Mouse (Mus musculus) stomach, embryonic 16.5 days (tissue): ENCODE results near the gene Tmem182. TPM values are rescaled to one million over a fixed set of nuclear protein-coding genes. Genes with fewer than 3 reads are reported as not detected.

ENCODE experiments used
- ATAC-seq: fragments of 200-750 bp; cut with Nextera tagmentation; 2 replicates; pipeline ENCODE4 v1.8.0; 2017; ENCODE audit warnings: moderate number of reproducible peaks, moderate TSS enrichment; ENCODE audit not compliant: insufficient read depth, low FRiP score
- H3K27ac ChIP-seq: fragments of 300-500 bp; sonication (generic); 2 replicates; pipeline ENCODE4 v1.5.1; 2014; ENCODE audit warnings: low read length
- H3K27me3 ChIP-seq: fragments of 300-500 bp; sonication (generic); 2 replicates; pipeline ENCODE4 v1.6.1; 2014; ENCODE audit warnings: low read length, control low read depth, mixed read lengths; ENCODE audit not compliant: control insufficient read depth, insufficient read depth
- H3K36me3 ChIP-seq: fragments of 300-500 bp; sonication (generic); 2 replicates; pipeline ENCODE4 v1.6.1; 2014; ENCODE audit warnings: low read length; ENCODE audit not compliant: control insufficient read depth, insufficient read depth
- H3K4me1 ChIP-seq: fragments of 300-500 bp; sonication (generic); 2 replicates; pipeline ENCODE4 v1.6.1; 2014; ENCODE audit warnings: low read length, control low read depth, mixed read lengths; ENCODE audit not compliant: control insufficient read depth, insufficient read depth
- H3K4me2 ChIP-seq: fragments of 300-500 bp; sonication (generic); 2 replicates; pipeline ENCODE4 v1.6.1; 2014; ENCODE audit warnings: low read depth, low read length, mixed read lengths
- H3K4me3 ChIP-seq: fragments of 300-500 bp; sonication (generic); replicated peaks from 2 replicates; pipeline ENCODE4 v1.5.1; 2014; ENCODE audit warnings: mild to moderate bottlenecking, low read length
- H3K9ac ChIP-seq: fragments of 300-500 bp; sonication (generic); 2 replicates; pipeline ENCODE4 v1.6.1; 2014; ENCODE audit warnings: low read length
- H3K9me3 ChIP-seq: fragments of 300-500 bp; sonication (generic); replicated peaks from 2 replicates; pipeline ENCODE4 v1.6.1; 2016; ENCODE audit warnings: low read length, control low read depth; ENCODE audit not compliant: control insufficient read depth
- WGBS: fragments of 180-500 bp; shearing (Covaris S2); extraction: QIAGEN DNeasy Blood & Tissue Kit; methylation state at CpG from one replicate; pipeline ENCODE4 v1.1.7; 2014; 5-methylcytosine and 5-hydroxymethylcytosine counted together
- polyA plus RNA-seq: library from polyadenylated mRNA; unstranded; fragments of >200 nt; fragmentation: Nextera tagmentation; extraction: Ambion mirVana; gene quantifications from 2 replicates; pipeline ENCODE4 v1.2.1, GENCODE M21; 2015

The Tmem182 gene
- polyA plus RNA-seq, 1 experiment from 2014 or later = 4.3 TPM

- H3K9me3 ChIP-seq = no peaks in the 10 kb centered on the region
- H3K27me3 ChIP-seq = no peaks in the 10 kb centered on the region
- H3K4me2 ChIP-seq = peak overlapping the region; percentile 46
- H3K9ac ChIP-seq = no peak overlapping the region
- no peak for ATAC-seq
- 43% methylated on average over 10 of the region's 10 CpGs for WGBS
- H3K4me3 ChIP-seq = 0 out of 2 replicates have a peak overlapping the region, but pooled peaks have one; percentile 5
- no peak overlapping the region for H3K27ac ChIP-seq
- no peaks in the 10 kb centered on the region for H3K36me3 ChIP-seq
- H3K4me1 ChIP-seq = no peaks in the 10 kb centered on the region
Observed at GRCm38 (mm10) chr1:40873760-40874455, 68.5 kb downstream of the Tmem182 start.

DNA sequence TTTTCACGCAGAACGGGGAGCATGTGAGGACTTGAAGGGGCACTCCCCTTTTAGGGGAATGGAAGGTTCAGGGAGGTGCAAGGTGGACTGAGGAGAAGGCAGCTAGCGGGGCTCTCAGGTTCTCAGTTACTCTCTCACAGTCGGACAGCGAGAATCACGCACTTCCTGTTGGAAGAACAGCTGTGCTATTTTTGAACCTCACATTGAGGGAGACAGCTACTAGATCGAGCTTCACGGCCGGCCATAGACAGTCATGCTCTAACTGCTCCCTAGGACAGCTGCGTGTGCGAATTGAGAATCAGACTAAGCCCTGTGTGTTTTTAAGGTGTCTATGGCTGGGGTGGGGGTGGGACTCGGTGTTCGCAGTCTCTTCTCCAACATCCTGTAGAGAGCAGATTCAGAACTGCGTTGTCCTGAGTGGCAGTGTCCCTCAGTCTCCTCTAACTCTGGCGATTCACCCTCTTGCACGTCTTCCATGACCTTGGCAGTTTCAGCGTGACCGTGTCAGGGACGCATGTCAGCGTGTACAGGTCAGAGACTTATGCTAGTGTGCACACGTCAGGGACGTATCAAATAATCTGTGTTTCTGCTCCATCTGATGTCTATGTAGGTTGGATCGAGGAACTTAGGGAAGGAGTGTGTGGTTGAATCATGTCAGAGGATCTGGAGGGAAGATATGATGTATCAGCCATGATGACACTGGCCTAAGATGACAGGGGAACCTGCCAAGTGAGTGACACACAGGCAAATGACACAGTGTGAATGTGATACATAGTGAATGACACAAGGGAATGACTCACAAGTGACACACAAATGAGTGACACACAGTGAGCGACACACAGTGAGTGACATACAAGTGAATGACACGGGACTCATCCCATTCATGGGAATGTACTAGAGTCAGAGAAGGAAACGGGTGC lies 69.3 kb downstream of the Tmem182 start:
- H3K9me3 ChIP-seq = no peaks in the 10 kb centered on the region
- ATAC-seq = no peak
- H3K4me1 ChIP-seq = no peaks in the 10 kb centered on the region
- H3K9ac ChIP-seq = no peak overlapping the region
- H3K4me2 ChIP-seq = peak overlapping the region; percentile 46
- no peaks in the 10 kb centered on the region for H3K36me3 ChIP-seq
- WGBS = 62% methylated on average over 26 of the region's 26 CpGs
- no peak overlapping the region for H3K27ac ChIP-seq
- H3K4me3 ChIP-seq = 0 out of 2 replicates have a peak overlapping the region, but pooled peaks have one; percentile 5
- H3K27me3 ChIP-seq = no peaks in the 10 kb centered on the region

- no peaks in the 10 kb centered on the region for H3K4me1 ChIP-seq
- H3K9ac ChIP-seq = no peak overlapping the region
- WGBS = 17% methylated on average over 9 of the region's 9 CpGs
- no peak for ATAC-seq
- no peaks in the 10 kb centered on the region for H3K27me3 ChIP-seq
- no peaks in the 10 kb centered on the region for H3K36me3 ChIP-seq
- H3K27ac ChIP-seq = no peak overlapping the region
- no peak overlapping the region for H3K4me2 ChIP-seq
- no peaks in the 10 kb centered on the region for H3K9me3 ChIP-seq
- no peak overlapping the region for H3K4me3 ChIP-seq
Observed at GRCm38 (mm10) chr1:40879051-40879450, 73.7 kb downstream of the Tmem182 start.

GRCm38 (mm10) chr1:40879526-40879925 lies 74.1 kb downstream of the Tmem182 start:
- Histone ChIP-seq H3K4me1 (no peaks in the 10 kb centered on the region), H3K4me2 (no peak overlapping the region), H3K9me3 (no peaks in the 10 kb centered on the region), H3K9ac (no peak overlapping the region), H3K4me3 (no peak overlapping the region), H3K27me3 (no peaks in the 10 kb centered on the region), H3K27ac (no peak overlapping the region), H3K36me3 (no peaks in the 10 kb centered on the region)
- no peak for ATAC-seq
- WGBS = 66% methylated on average over 6 of the region's 6 CpGs

GRCm38 (mm10) chr1:40880527-40880926 lies 75.1 kb downstream of the Tmem182 start:
- no peak overlapping the region for H3K27ac ChIP-seq
- WGBS = 43% methylated on average over 2 of the region's 2 CpGs
- no peak for ATAC-seq

GRCm38 (mm10) chr1:40883856-40884255 lies 78.5 kb downstream of the Tmem182 start:
- WGBS = 82% methylated on average over 2 of the region's 2 CpGs
- no peaks in the 10 kb centered on the region for H3K27me3 ChIP-seq
- ATAC-seq = no peak

More at GRCm38 (mm10) chr1:40880527-40880926, 75.1 kb downstream of the Tmem182 start:
- Histone ChIP-seq H3K9ac (no peak overlapping the region), H3K4me3 (no peak overlapping the region), H3K36me3 (no peaks in the 10 kb centered on the region), H3K4me2 (no peak overlapping the region), H3K27me3 (no peaks in the 10 kb centered on the region), H3K9me3 (no peaks in the 10 kb centered on the region), H3K4me1 (no peaks in the 10 kb centered on the region)

DNA sequence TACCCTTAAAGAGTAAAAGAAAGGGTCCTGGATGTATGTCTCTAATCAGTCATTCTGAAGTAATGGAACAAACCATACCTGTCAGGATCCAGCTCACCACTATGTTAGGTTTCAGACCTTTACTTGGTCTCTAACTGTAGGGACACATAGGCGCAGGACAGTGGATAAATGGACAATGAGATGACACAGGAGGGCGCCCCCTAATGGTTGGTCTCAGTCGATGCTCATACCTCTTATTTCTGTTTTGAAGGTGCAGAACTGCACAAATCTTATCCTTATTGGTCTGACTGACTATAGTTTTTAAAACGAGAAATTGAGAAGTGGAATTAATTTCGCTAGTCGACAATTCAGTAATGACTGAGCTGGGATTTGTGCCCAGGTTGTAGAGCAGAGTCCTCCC lies 79.5 kb downstream of the Tmem182 start:
- WGBS = 76% methylated on average over 6 of the region's 6 CpGs
- ATAC-seq = no peak

More at GRCm38 (mm10) chr1:40883856-40884255, 78.5 kb downstream of the Tmem182 start:
- Histone ChIP-seq H3K4me3 (no peak overlapping the region), H3K36me3 (no peaks in the 10 kb centered on the region), H3K27ac (no peak overlapping the region), H3K9ac (no peak overlapping the region), H3K4me2 (no peak overlapping the region), H3K9me3 (no peaks in the 10 kb centered on the region), H3K4me1 (no peaks in the 10 kb centered on the region)

GRCm38 (mm10) chr1:40887673-40888072 lies 82.3 kb downstream of the Tmem182 start:
- no peak overlapping the region for H3K27ac ChIP-seq
- ATAC-seq = no peak
- 34% methylated on average over 12 of the region's 12 CpGs for WGBS
- no peak overlapping the region for H3K4me3 ChIP-seq
- H3K36me3 ChIP-seq = no peaks in the 10 kb centered on the region
- H3K27me3 ChIP-seq = no peaks in the 10 kb centered on the region
- H3K4me2 ChIP-seq = no peak overlapping the region
- no peak overlapping the region for H3K9ac ChIP-seq
- H3K9me3 ChIP-seq = no peaks in the 10 kb centered on the region
- no peaks in the 10 kb centered on the region for H3K4me1 ChIP-seq

More for the DNA sequence above, 79.5 kb downstream of the Tmem182 start:
- no peaks in the 10 kb centered on the region for H3K9me3 ChIP-seq
- no peak overlapping the region for H3K27ac ChIP-seq
- no peak overlapping the region for H3K9ac ChIP-seq
- no peak overlapping the region for H3K4me3 ChIP-seq
- no peaks in the 10 kb centered on the region for H3K36me3 ChIP-seq
- H3K4me1 ChIP-seq = no peaks in the 10 kb centered on the region
- H3K27me3 ChIP-seq = no peaks in the 10 kb centered on the region
- no peak overlapping the region for H3K4me2 ChIP-seq
